Mouse (Mus musculus) C2C12 (cell line): ENCODE measurements around the gene Tesc. TPM values are rescaled to one million over a fixed set of nuclear protein-coding genes. Genes with fewer than 3 reads are reported as not detected.

Experiments used
- H3K27me3 ChIP-seq: one replicate; pipeline ENCODE4 v1.6.1; 2011; ENCODE audit not compliant: control insufficient read depth, insufficient read depth, insufficient read length
- H3K36me3 ChIP-seq: one replicate; pipeline ENCODE4 v1.6.1; 2011; ENCODE audit not compliant: control insufficient read depth, insufficient read depth
- H3K4me3 ChIP-seq: one replicate; pipeline ENCODE4 v1.5.1; 2011; ENCODE audit warnings: mild to moderate bottlenecking, control low read depth; ENCODE audit not compliant: poor library complexity, insufficient read depth, severe bottlenecking
- H3K79me2 ChIP-seq: one replicate; pipeline ENCODE4 v1.6.1; 2011; ENCODE audit not compliant: control insufficient read depth, insufficient read depth
- H3K79me3 ChIP-seq: one replicate; pipeline ENCODE4 v1.6.1; 2011; ENCODE audit warnings: low read depth, control low read depth
- H3ac ChIP-seq: one replicate; pipeline ENCODE3; 2011; ENCODE audit warnings: low read depth; ENCODE audit not compliant: control insufficient read depth, insufficient read length
- CEBPB ChIP-seq: IDR thresholded peaks from one replicate; pipeline ENCODE4 v1.6.1; 2011; ENCODE audit warnings: low read depth, mild to moderate bottlenecking, control low read depth, moderate library complexity
- CTCF ChIP-seq: IDR thresholded peaks from one replicate; pipeline ENCODE4 v1.5.1; 2011; ENCODE audit not compliant: control insufficient read depth, insufficient read depth, insufficient read length
- FOSL1 ChIP-seq: IDR thresholded peaks from one replicate; pipeline ENCODE4 v1.8.0; 2011; ENCODE audit warnings: mild to moderate bottlenecking, low read length; ENCODE audit not compliant: poor library complexity, insufficient read depth, severe bottlenecking
- MAX ChIP-seq: IDR thresholded peaks from one replicate; pipeline ENCODE4 v1.6.1; 2011; ENCODE audit warnings: mild to moderate bottlenecking, control low read depth
- MYOD1 ChIP-seq: IDR thresholded peaks from one replicate; pipeline ENCODE4 v1.6.1; 2011; ENCODE audit warnings: low read depth; ENCODE audit not compliant: control insufficient read depth, insufficient read length
- MYOG ChIP-seq: IDR thresholded peaks from one replicate; pipeline ENCODE4 v1.6.1; 2011; ENCODE audit not compliant: control insufficient read depth, insufficient read length; ENCODE audit errors: extremely low read depth
- USF1 ChIP-seq: IDR thresholded peaks from one replicate; pipeline ENCODE4 v1.6.1; 2011; ENCODE audit warnings: low read depth, mild to moderate bottlenecking, control low read depth, moderate library complexity
- polyA plus RNA-seq: library from polyadenylated mRNA; unstranded; fragments of >200 nt; fragmentation: generic; extraction: Trizol; gene quantifications from one replicate; pipeline ENCODE4 v1.2.1, GENCODE M21; 2012; ENCODE audit warnings: missing spikeins

Gene Tesc
- polyA plus RNA-seq, 1 experiment: 0.06 TPM

GRCm38 (mm10) chr5:118047091-118047757 lies 19.7 kb downstream of the Tesc start:
- Histone ChIP-seq H3K36me3 (no peaks in the 10 kb centered on the region), H3K79me2 (no peaks in the 10 kb centered on the region), H3K27me3 (no peaks in the 10 kb centered on the region), H3K4me3 (no peak overlapping the region), H3K79me3 (no peaks in the 10 kb centered on the region), H3ac (no peak overlapping the region)
- TF ChIP-seq FOSL1 (no peak), CTCF (no peak), MYOG (no peak), MYOD1 (no peak)

GRCm38 (mm10) chr5:118048412-118048811 lies 20.9 kb downstream of the Tesc start:
- H3K4me3 ChIP-seq: no peak overlapping the region
- no peaks in the 10 kb centered on the region for H3K27me3 ChIP-seq
- no peaks in the 10 kb centered on the region for H3K79me2 ChIP-seq
- no peaks in the 10 kb centered on the region for H3K36me3 ChIP-seq
- TF ChIP-seq USF1 (no peak), CEBPB (no peak), MAX (no peak), FOSL1 (no peak), CTCF (no peak), MYOG (no peak), MYOD1 (no peak)
- H3ac ChIP-seq: no peak overlapping the region
- H3K79me3 ChIP-seq: no peaks in the 10 kb centered on the region

- no peaks in the 10 kb centered on the region for H3K27me3 ChIP-seq
- H3K79me3 ChIP-seq: no peaks in the 10 kb centered on the region
- no peak overlapping the region for H3ac ChIP-seq
- no peak for TF ChIP-seq MYOG
- TF ChIP-seq USF1: no peak
- no peak for TF ChIP-seq CEBPB
- TF ChIP-seq MYOD1: no peak
- no peak for TF ChIP-seq MAX
- no peak for TF ChIP-seq FOSL1
- no peak for TF ChIP-seq CTCF
- no peaks in the 10 kb centered on the region for H3K79me2 ChIP-seq
- no peak overlapping the region for H3K4me3 ChIP-seq
- no peaks in the 10 kb centered on the region for H3K36me3 ChIP-seq
These were observed 21.4 kb downstream of the Tesc start for GRCm38 (mm10) chr5:118048928-118049327.

- Histone ChIP-seq H3K36me3 (no peaks in the 10 kb centered on the region), H3K79me3 (no peaks in the 10 kb centered on the region), H3K27me3 (no peaks in the 10 kb centered on the region), H3ac (no peak overlapping the region), H3K4me3 (no peak overlapping the region), H3K79me2 (no peaks in the 10 kb centered on the region)
- no peak for TF ChIP-seq USF1
- TF ChIP-seq MAX: no peak
- no peak for TF ChIP-seq MYOD1
- no peak for TF ChIP-seq CTCF
- TF ChIP-seq FOSL1: no peak
- TF ChIP-seq MYOG: no peak
- no peak for TF ChIP-seq CEBPB
These were observed 23.2 kb downstream of the Tesc start for GRCm38 (mm10) chr5:118050743-118051142.

GRCm38 (mm10) chr5:118051981-118052662 lies 24.6 kb downstream of the Tesc start:
- TF ChIP-seq MYOG: no peak
- no peaks in the 10 kb centered on the region for H3K79me3 ChIP-seq
- H3K36me3 ChIP-seq: no peaks in the 10 kb centered on the region
- no peak overlapping the region for H3K4me3 ChIP-seq
- H3K27me3 ChIP-seq: no peaks in the 10 kb centered on the region
- no peaks in the 10 kb centered on the region for H3K79me2 ChIP-seq
- H3ac ChIP-seq: no peak overlapping the region

GRCm38 (mm10) chr5:118053205-118053604 lies 25.7 kb downstream of the Tesc start:
- Histone ChIP-seq H3K79me2 (no peaks in the 10 kb centered on the region), H3K27me3 (no peaks in the 10 kb centered on the region)

More at GRCm38 (mm10) chr5:118053205-118053604, 25.7 kb downstream of the Tesc start:
- no peak overlapping the region for H3ac ChIP-seq
- no peaks in the 10 kb centered on the region for H3K36me3 ChIP-seq
- no peak for TF ChIP-seq USF1
- no peak for TF ChIP-seq FOSL1
- no peak for TF ChIP-seq CEBPB
- no peak for TF ChIP-seq MAX
- no peak for TF ChIP-seq MYOD1
- TF ChIP-seq CTCF: no peak
- no peak for TF ChIP-seq MYOG
- no peaks in the 10 kb centered on the region for H3K79me3 ChIP-seq
- H3K4me3 ChIP-seq: no peak overlapping the region
